Comparison of ENCODE assay signal across 22 mouse cellular contexts in genomic region chr1:153326226-153326625, GRCm38 (mm10). TPM values are rescaled to one million over a fixed set of nuclear protein-coding genes. Genes with fewer than 3 reads are reported as not detected.
A peak's percentile ranks its signal among the peaks of the same experiment; 100 is the strongest.
DNase-seq lines count a peak whose midpoint lies in the region; ATAC-seq and TF ChIP-seq lines count a peak whose summit lies in the region.
"Had no signal": no experiment of that assay in that cellular context is flagged by ENCODE, and none has a peak within 500 bp of the region (broad histone marks: within the 10 kb centered on the region; RNA-seq: fewer than 3 reads in every experiment).

No protein-coding gene starts in this region.

- DNase-seq in gastrocnemius, adult 2 months, result no peak
- DNase-seq in gastrocnemius, adult 18-20 months (ENCODE audit: low spot score), result no peak
- DNase-seq in heart, postnatal 14 days, result no peak
- DNase-seq in heart, adult 9 months (ENCODE audit: low spot score in 2 of 2), result no peak
- DNase-seq in lung, postnatal 0 days (ENCODE audit: low spot score), result no peak
- DNase-seq: adrenal gland, adult 8-10 months; adrenal gland, postnatal 36 days; B cell, adult 2 months; cerebellum, adult 2 months; cerebellum, postnatal 10 days; forebrain, postnatal 0 days; gastrocnemius, postnatal 36 days; kidney, adult 11 months had no signal

- ATAC-seq in heart, embryonic 12.5 days (ENCODE audit: insufficient number of reproducible peaks, low FRiP score), result no peak
- ATAC-seq in heart, embryonic 16.5 days (replicated peaks; ENCODE audit: extremely low read depth, insufficient read depth, low FRiP score), result no peak
- no peak for ATAC-seq in lung, embryonic 16.5 days (ENCODE audit: low read depth)
- ATAC-seq in lung, postnatal 0 days, result no peak
- ATAC-seq: CD4-positive, CD25-positive, alpha-beta regulatory T cell, adult 4 months; forebrain, embryonic 13.5 days; forebrain, postnatal 0 days; hindbrain, postnatal 0 days had no signal

- 55% methylated on average over 7 of the region's 7 CpGs for WGBS in heart, embryonic 12.5 days
- WGBS in heart, embryonic 16.5 days, result 53% methylated on average over 7 of the region's 7 CpGs
- WGBS in lung, embryonic 16.5 days, result 57% methylated on average over 7 of the region's 7 CpGs
- 55% methylated on average over 7 of the region's 7 CpGs for WGBS in lung, postnatal 0 days

- peaks cover 68% of the 10 kb centered on the region for H3K4me1 ChIP-seq in heart, embryonic 12.5 days (replicated peaks)
- peaks cover 60% of the 10 kb centered on the region for H3K4me1 ChIP-seq in heart, embryonic 16.5 days (ENCODE audit: control insufficient read depth, insufficient read depth, low read length)
- H3K4me1 ChIP-seq in lung, embryonic 16.5 days (replicated peaks; ENCODE audit: control insufficient read depth, insufficient read depth, low read length), result peaks cover 49% of the 10 kb centered on the region
- H3K4me1 ChIP-seq in lung, postnatal 0 days (ENCODE audit: insufficient read depth, low read depth, low read length), result peaks cover 13% of the 10 kb centered on the region; the same call in 1 of the 2 replicates

- peak overlapping the region; percentile 19; the same call in 1 of the 2 replicates for H3K4me2 ChIP-seq in heart, embryonic 12.5 days
- H3K4me2 ChIP-seq in heart, embryonic 16.5 days (ENCODE audit: low read depth, low read length), result no peak overlapping the region
- H3K4me2 ChIP-seq in lung, embryonic 16.5 days (ENCODE audit: low read depth, low read length), result no peak overlapping the region
- no peak overlapping the region for H3K4me2 ChIP-seq in lung, postnatal 0 days (replicated peaks; ENCODE audit: low read depth, low read length)
- H3K4me2 ChIP-seq: forebrain, embryonic 13.5 days; hindbrain, embryonic 13.5 days had no signal

- no peaks in the 10 kb centered on the region for H3K27me3 ChIP-seq in heart, embryonic 12.5 days (replicated peaks)
- no peaks in the 10 kb centered on the region for H3K27me3 ChIP-seq in heart, embryonic 16.5 days (ENCODE audit: control insufficient read depth, insufficient read depth, low read length)
- no peaks in the 10 kb centered on the region for H3K27me3 ChIP-seq in lung, embryonic 16.5 days (ENCODE audit: control insufficient read depth, insufficient read depth, low read depth, low read length)
- H3K27me3 ChIP-seq in lung, postnatal 0 days (replicated peaks; ENCODE audit: insufficient read depth, low read length), result no peaks in the 10 kb centered on the region
- H3K27me3 ChIP-seq: forebrain, embryonic 13.5 days; hindbrain, embryonic 13.5 days had no signal

- intact Hi-C loops in gastrocnemius, adult 2 months (cut with DNase I), result no loop called here
- intact Hi-C loops in heart, postnatal 14 days (cut with DNase I), result no loop called here

- no peak overlapping the region for H3K4me3 ChIP-seq in gastrocnemius, adult 2 months
- no peak overlapping the region for H3K4me3 ChIP-seq in heart, embryonic 12.5 days
- no peak overlapping the region for H3K4me3 ChIP-seq in heart, embryonic 16.5 days (ENCODE audit: low read length)
- H3K4me3 ChIP-seq in lung, embryonic 16.5 days (ENCODE audit: low read length), result no peak overlapping the region
- no peak overlapping the region for H3K4me3 ChIP-seq in lung, postnatal 0 days (ENCODE audit: low read depth, low read length)
- H3K4me3 ChIP-seq: embryonic facial prominence, embryonic 10.5 days; forebrain, embryonic 13.5 days; hindbrain, embryonic 13.5 days had no signal

- H3K9ac ChIP-seq in heart, embryonic 12.5 days, result peak overlapping the region; percentile 13; the same call in 1 of the 2 replicates
- no peak overlapping the region for H3K9ac ChIP-seq in heart, embryonic 16.5 days (ENCODE audit: low read length)
- H3K9ac ChIP-seq in lung, embryonic 16.5 days (ENCODE audit: low read length), result no peak overlapping the region
- H3K9ac ChIP-seq in lung, postnatal 0 days (replicated peaks; ENCODE audit: low read depth), result no peak overlapping the region
- H3K9ac ChIP-seq: forebrain, embryonic 13.5 days; forebrain, postnatal 0 days; hindbrain, embryonic 13.5 days had no signal

- H3K27ac ChIP-seq in gastrocnemius, adult 2 months, result 0 out of 2 replicates have a peak overlapping the region, but pooled peaks have one; percentile 28
- peak overlapping the region; percentile 76 for H3K27ac ChIP-seq in heart, embryonic 12.5 days (ENCODE audit: poor library complexity, severe bottlenecking)
- peak overlapping the region; percentile 19; the same call in 1 of the 2 replicates for H3K27ac ChIP-seq in heart, embryonic 16.5 days (ENCODE audit: low read length)
- peak overlapping the region; percentile 60 for H3K27ac ChIP-seq in lung, embryonic 16.5 days (ENCODE audit: low read length)
- H3K27ac ChIP-seq in lung, postnatal 0 days (ENCODE audit: low read length), result no peak overlapping the region
- H3K27ac ChIP-seq: embryonic facial prominence, embryonic 10.5 days; forebrain, embryonic 13.5 days; hindbrain, embryonic 13.5 days; hindbrain, postnatal 0 days had no signal

- peaks cover 31% of the 10 kb centered on the region for H3K36me3 ChIP-seq in heart, embryonic 12.5 days
- peaks cover 9% of the 10 kb centered on the region for H3K36me3 ChIP-seq in heart, embryonic 16.5 days (ENCODE audit: control insufficient read depth, insufficient read depth)
- H3K36me3 ChIP-seq in lung, embryonic 16.5 days (ENCODE audit: control insufficient read depth, insufficient read depth, low read length), result peaks cover 11% of the 10 kb centered on the region
- H3K36me3 ChIP-seq in lung, postnatal 0 days (ENCODE audit: insufficient read depth, low read length), result no peaks in the 10 kb centered on the region

- no peak for TF ChIP-seq CTCF in gastrocnemius, adult 2 months (IDR thresholded peaks at IDR 0.05)
- no peak for TF ChIP-seq CTCF in lung, postnatal 0 days (IDR thresholded peaks at IDR 0.05)

- no peaks in the 10 kb centered on the region; the same call in 1 of the 2 replicates for H3K9me3 ChIP-seq in heart, embryonic 12.5 days (replicated peaks)
- no peaks in the 10 kb centered on the region for H3K9me3 ChIP-seq in heart, embryonic 16.5 days (replicated peaks; ENCODE audit: control insufficient read depth, low read length)
- H3K9me3 ChIP-seq in lung, embryonic 16.5 days (ENCODE audit: control insufficient read depth, low read length), result no peaks in the 10 kb centered on the region
- no peaks in the 10 kb centered on the region for H3K9me3 ChIP-seq in lung, postnatal 0 days (ENCODE audit: low read length)
- H3K9me3 ChIP-seq: embryonic facial prominence, embryonic 10.5 days; forebrain, embryonic 13.5 days; G1E; hindbrain, embryonic 13.5 days had no signal

- TF ChIP-seq EP300 in lung, postnatal 0 days (IDR thresholded peaks at IDR 0.05), result no peak

RNA-seq across cellular contexts. Expression of gene Lamc1, which starts 6.4 kb away (rescaled TPM):
- 10 to 100 TPM; 67.7 to 71.6 TPM for total RNA-seq in gastrocnemius, adult 2 months (2021)
- total RNA-seq in gastrocnemius, adult 18-20 months (2021), result 10 to 100 TPM; 44.8 to 52.1 TPM
- polyA plus RNA-seq in heart, embryonic 12.5 days (2016; fragmentation: Nextera tagmentation; extraction: Ambion mirVana), result 134 and 146 TPM in 2 replicates
- 100 to 1,000 TPM; 303 to 323 TPM for total RNA-seq in heart, postnatal 14 days (2021)
- polyA plus RNA-seq in heart, embryonic 16.5 days (2015; fragmentation: Nextera tagmentation; extraction: Ambion mirVana), result 73.8 and 85.3 TPM in 2 replicates
- 126 and 135 TPM in 2 replicates for polyA plus RNA-seq in lung, embryonic 16.5 days (2015; fragmentation: Nextera tagmentation; extraction: Ambion mirVana)
- 101 and 106 TPM in 2 replicates for polyA plus RNA-seq in lung, postnatal 0 days (2015; fragmentation: Nextera tagmentation; extraction: Ambion mirVana)
